Mouse (Mus musculus): ENCODE results near the gene Cdc42bpg. TPM values are rescaled to one million over a fixed set of nuclear protein-coding genes. Genes with fewer than 3 reads are reported as not detected.

Cdc42bpg gene
- total RNA-seq (2017): 2.9 and 4.3 TPM in 2 replicates

- peak; percentile 42 to 63 for ATAC-seq (replicated peaks in 1 of 2; ENCODE audit: insufficient read depth in 1 of 2, low FRiP score in 2 of 2, low TSS enrichment in 1 of 2, low read depth in 1 of 2, poor library complexity in 2 of 2, severe bottlenecking in 2 of 2)
Observed at GRCm38 (mm10) chr19:6306137-6306551, at the start of gene Cdc42bpg. Cdc42bpg (plus strand) TSS chr19:6306456.

DNA sequence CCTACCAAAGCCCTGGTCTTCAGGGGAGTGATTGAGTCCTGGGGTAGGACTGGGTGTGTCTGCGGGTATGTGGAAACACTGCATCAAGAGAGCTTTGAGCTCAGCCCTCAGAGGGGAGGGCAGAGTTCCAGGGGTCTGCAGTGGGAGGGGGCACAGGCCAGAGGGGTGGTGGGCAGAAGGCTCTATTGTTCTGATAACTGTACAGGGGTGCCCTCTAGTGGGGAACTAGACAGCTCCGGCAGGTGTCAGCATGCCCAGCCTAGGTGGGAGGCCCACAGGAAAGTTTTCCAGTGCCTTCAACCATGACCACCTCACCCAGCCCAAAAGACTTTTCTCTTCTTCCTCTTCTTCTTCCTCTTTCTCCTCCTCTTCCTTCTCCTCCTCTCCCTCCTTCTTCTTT, 45.8 kb upstream of the Cdc42bpg start:
- ATAC-seq (replicated peaks in 1 of 2; ENCODE audit: insufficient read depth in 1 of 2, low FRiP score in 2 of 2, low TSS enrichment in 1 of 2, low read depth in 1 of 2, poor library complexity in 2 of 2, severe bottlenecking in 2 of 2): no peak

DNA sequence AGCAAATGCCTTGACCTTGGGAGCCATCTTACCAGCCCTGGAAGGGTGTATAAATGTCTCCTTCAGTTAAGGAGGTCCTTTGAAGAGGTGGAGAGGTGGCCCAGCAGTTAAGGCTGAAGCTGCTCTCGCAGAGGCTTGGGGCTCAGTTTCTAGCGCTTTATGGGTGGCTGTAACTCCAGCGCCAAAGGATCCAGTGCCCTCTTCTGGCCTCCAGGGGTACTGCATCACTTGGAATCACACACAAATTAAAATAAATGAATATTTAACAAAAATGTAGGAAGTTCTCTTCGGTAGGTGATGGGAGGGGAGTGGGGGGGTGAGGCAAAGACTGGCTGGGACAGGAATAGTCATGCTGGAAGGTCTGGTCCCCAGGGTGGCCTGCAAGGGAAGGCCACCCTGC, 45.3 kb upstream of the Cdc42bpg start:
- ATAC-seq (replicated peaks in 1 of 2; ENCODE audit: insufficient read depth in 1 of 2, low FRiP score in 2 of 2, low TSS enrichment in 1 of 2, low read depth in 1 of 2, poor library complexity in 2 of 2, severe bottlenecking in 2 of 2): no peak

DNA sequence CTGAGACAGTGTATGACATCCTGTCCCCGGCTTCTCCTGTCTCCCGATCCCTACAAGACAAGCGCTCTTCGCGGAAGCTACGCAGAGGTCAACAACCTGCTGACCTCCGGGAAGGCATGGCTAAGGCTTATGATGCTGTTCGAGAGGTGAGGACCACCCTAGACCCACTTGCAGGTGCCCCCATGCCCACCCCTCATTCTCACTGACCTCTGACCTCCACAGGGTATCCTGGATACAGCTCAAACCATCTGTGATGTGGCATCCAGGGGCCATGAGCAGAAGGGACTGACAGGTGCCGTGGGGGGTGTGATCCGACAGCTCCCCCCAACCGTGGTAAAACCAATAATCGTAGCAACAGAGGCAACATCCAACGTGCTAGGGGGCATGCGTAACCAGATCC, 44.9 kb upstream of the Cdc42bpg start:
- no peak for ATAC-seq (replicated peaks in 1 of 2; ENCODE audit: insufficient read depth in 1 of 2, low FRiP score in 2 of 2, low TSS enrichment in 1 of 2, low read depth in 1 of 2, poor library complexity in 2 of 2, severe bottlenecking in 2 of 2)

DNA sequence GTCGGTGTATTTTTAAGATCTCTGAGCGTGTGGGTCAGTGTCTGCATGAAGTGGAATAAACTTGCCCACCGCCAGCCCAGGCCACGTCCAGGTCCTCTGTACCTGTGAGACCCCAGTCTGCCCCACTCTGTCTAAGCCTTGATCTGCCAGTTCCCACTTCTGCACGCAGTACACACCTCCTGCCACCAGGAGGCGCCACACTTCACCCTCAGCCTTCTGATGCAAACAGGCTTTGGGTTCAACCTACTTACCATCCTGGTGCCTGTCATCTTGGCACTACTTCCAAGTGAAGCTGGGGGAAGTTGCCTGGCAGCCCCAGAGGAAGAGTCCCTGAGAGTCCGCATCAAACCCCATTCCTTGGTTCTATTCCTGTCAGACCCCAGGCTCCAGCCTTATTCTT, 44.0 kb upstream of the Cdc42bpg start:
- peak; percentile 60 to 69 for ATAC-seq (replicated peaks in 1 of 2; ENCODE audit: insufficient read depth in 1 of 2, low FRiP score in 2 of 2, low TSS enrichment in 1 of 2, low read depth in 1 of 2, poor library complexity in 2 of 2, severe bottlenecking in 2 of 2)

DNA sequence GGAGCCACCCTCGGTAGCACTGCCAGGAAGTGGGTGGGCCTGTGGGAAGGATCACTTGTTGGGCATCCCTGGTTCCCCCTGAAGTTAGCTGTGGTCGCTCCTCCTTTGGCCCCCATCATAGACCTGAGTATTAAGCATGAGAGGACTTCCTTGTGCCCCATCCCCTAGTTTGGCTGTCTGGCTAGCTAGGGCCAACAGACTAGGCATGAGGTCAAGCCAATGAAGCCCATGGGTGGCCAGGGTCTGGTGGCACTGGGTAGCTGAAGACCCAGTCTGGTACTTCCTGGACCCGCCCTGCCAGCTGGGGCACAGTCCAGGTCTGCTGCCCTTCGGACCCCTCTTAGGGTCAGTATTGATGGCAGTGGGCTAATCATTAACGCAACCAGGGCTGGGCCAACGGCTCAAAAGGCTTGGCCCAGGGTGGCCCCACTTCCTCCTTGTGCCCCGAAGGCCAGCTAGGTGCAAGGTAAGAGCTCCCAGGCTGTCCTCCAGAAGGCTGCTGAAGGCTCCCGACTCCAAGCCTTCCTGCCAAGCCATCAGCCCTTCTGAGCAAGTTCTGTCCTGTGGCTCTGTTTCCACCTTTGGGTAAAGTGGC, 43.3 kb upstream of the Cdc42bpg start:
- ATAC-seq (replicated peaks in 1 of 2; ENCODE audit: insufficient read depth in 1 of 2, low FRiP score in 2 of 2, low TSS enrichment in 1 of 2, low read depth in 1 of 2, poor library complexity in 2 of 2, severe bottlenecking in 2 of 2): no peak

DNA sequence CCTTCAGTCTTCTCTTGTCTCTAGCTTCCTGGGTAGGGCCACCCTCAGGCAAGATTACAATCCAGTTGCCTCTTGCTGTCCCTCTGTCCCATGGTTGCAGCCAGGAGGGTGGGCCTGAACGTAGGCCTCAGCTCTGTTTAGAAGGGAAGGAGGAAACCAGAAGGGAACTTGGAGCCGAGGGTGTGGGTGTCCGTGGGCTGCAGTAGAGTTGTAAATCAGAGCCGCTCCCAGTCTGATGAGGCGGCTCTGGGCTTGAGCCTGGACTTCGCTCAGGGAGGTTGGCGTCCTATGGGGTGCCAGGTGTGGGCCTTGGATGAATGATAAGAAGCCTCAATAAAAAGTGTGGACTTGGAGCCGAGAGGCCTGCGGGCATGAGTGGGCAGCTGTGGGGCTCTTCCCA, 42.1 kb upstream of the Cdc42bpg start:
- no peak for ATAC-seq (replicated peaks in 1 of 2; ENCODE audit: insufficient read depth in 1 of 2, low FRiP score in 2 of 2, low TSS enrichment in 1 of 2, low read depth in 1 of 2, poor library complexity in 2 of 2, severe bottlenecking in 2 of 2)

GRCm38 (mm10) chr19:6264945-6265344, 41.3 kb upstream of the Cdc42bpg start:
- no peak for ATAC-seq (replicated peaks in 1 of 2; ENCODE audit: insufficient read depth in 1 of 2, low FRiP score in 2 of 2, low TSS enrichment in 1 of 2, low read depth in 1 of 2, poor library complexity in 2 of 2, severe bottlenecking in 2 of 2)

DNA sequence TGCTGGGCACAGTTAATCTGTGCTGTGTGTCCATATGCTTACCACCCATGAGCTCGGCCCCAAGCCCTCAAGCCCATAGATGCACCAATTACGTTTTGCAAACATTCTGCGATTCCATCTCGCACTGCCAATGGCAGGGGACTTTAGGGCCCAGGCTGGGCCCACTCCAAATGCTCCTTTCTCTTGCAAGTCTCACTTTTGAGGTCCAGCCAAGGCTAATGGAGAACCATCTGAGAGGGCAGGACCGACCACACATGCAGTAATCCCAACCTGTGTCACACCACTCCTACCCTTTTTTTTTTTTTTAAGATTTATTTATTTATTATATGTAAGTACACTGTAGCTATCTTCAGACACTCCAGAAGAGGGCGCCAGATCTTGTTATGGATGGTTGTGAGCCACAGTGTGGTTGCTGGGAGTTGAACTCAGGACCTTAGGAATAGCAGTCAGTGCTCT, 40.5 kb upstream of the Cdc42bpg start:
- no peak for ATAC-seq (replicated peaks in 1 of 2; ENCODE audit: insufficient read depth in 1 of 2, low FRiP score in 2 of 2, low TSS enrichment in 1 of 2, low read depth in 1 of 2, poor library complexity in 2 of 2, severe bottlenecking in 2 of 2)

- no peak for ATAC-seq (replicated peaks in 1 of 2; ENCODE audit: insufficient read depth in 1 of 2, low FRiP score in 2 of 2, low TSS enrichment in 1 of 2, low read depth in 1 of 2, poor library complexity in 2 of 2, severe bottlenecking in 2 of 2)
Observed at GRCm38 (mm10) chr19:6267306-6268169, 38.7 kb upstream of the Cdc42bpg start.

- ATAC-seq (replicated peaks in 1 of 2; ENCODE audit: insufficient read depth in 1 of 2, low FRiP score in 2 of 2, low TSS enrichment in 1 of 2, low read depth in 1 of 2, poor library complexity in 2 of 2, severe bottlenecking in 2 of 2): peak; percentile 75 to 89
Observed at GRCm38 (mm10) chr19:6268170-6268528, 38.1 kb upstream of the Cdc42bpg start.

GRCm38 (mm10) chr19:6268670-6269132, 37.6 kb upstream of the Cdc42bpg start:
- ATAC-seq (replicated peaks in 1 of 2; ENCODE audit: insufficient read depth in 1 of 2, low FRiP score in 2 of 2, low TSS enrichment in 1 of 2, low read depth in 1 of 2, poor library complexity in 2 of 2, severe bottlenecking in 2 of 2): no peak; a peak in 1 of 4 replicates

DNA sequence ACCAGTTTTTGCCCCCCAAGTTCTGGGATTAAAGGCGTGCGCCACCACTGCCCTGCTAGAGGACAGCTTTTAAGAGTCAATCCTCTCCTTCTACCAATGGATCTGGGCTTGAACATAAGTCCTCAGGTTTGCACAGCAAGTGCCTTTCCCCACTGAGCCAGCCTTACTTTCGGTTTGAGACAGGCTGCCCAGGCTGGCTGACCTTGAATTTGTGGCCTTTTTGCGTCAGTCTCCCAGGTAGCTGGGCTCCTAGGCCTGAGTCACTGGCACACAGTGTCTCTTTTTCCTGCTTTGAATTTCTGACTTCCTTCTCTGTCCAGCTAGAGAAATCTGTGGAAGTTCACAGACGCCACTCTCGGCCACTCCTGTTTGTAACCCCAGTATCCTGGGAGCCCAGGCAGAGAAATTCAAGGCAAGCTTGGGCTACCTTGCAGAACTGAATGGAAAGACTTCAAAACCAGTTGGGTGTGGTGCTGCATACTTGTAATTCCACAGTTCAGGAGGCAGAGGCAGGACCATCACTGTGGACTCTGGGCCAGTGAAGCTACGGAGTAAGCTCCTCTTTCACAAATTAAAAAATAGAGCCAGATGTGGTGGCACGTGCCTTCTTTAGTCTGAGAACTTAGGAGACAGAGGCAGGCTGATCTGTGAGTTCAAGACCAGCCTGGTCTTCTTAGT, 36.3 kb upstream of the Cdc42bpg start:
- no peak for ATAC-seq (replicated peaks in 1 of 2; ENCODE audit: insufficient read depth in 1 of 2, low FRiP score in 2 of 2, low TSS enrichment in 1 of 2, low read depth in 1 of 2, poor library complexity in 2 of 2, severe bottlenecking in 2 of 2)

DNA sequence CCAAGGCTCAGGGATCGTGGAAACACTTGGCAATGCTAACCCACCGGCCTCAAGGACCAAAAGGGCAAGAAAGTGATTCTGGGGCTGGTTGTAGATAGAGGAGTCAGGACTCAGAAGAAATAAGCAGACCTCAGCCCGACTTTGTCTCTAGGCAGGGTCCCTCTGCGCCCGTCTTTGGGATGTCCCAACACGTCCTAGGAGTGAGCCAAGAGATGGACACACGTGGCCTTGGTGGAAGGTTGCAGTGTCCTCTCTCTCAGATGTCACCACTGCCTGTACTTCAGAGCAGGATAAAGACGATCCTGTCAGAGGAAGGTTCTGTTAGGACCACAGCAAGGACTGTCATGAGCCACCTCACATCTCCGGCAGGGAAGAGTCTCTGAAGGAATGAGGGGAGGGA, 35.6 kb upstream of the Cdc42bpg start:
- no peak for ATAC-seq (replicated peaks in 1 of 2; ENCODE audit: insufficient read depth in 1 of 2, low FRiP score in 2 of 2, low TSS enrichment in 1 of 2, low read depth in 1 of 2, poor library complexity in 2 of 2, severe bottlenecking in 2 of 2)

- ATAC-seq (replicated peaks in 1 of 2; ENCODE audit: insufficient read depth in 1 of 2, low FRiP score in 2 of 2, low TSS enrichment in 1 of 2, low read depth in 1 of 2, poor library complexity in 2 of 2, severe bottlenecking in 2 of 2): no peak
Observed at GRCm38 (mm10) chr19:6271206-6271605, 35.0 kb upstream of the Cdc42bpg start.

- ATAC-seq (replicated peaks in 1 of 2; ENCODE audit: insufficient read depth in 1 of 2, low FRiP score in 2 of 2, low TSS enrichment in 1 of 2, low read depth in 1 of 2, poor library complexity in 2 of 2, severe bottlenecking in 2 of 2): no peak
Observed at GRCm38 (mm10) chr19:6272053-6272452, 34.2 kb upstream of the Cdc42bpg start.

DNA sequence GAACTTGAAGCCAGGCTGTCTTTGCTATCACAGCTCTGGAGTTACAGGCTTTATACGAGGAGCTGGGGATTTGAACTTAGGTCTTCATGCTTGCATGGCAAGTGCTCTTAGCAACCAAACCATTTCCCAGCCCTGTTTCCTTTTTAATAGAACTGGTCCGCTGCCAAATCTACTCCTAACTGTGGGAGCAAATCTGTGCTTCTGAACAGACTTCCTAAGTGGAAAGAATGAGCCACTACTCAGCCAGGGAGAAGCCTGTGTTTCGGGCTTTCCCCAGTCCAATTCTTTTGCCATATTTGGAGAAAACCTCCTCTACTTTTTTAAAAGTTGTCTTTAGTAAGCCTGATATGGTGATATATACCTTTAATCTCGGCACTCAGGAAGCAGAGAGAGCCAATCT, 33.5 kb upstream of the Cdc42bpg start:
- ATAC-seq (replicated peaks in 1 of 2; ENCODE audit: insufficient read depth in 1 of 2, low FRiP score in 2 of 2, low TSS enrichment in 1 of 2, low read depth in 1 of 2, poor library complexity in 2 of 2, severe bottlenecking in 2 of 2): no peak

DNA sequence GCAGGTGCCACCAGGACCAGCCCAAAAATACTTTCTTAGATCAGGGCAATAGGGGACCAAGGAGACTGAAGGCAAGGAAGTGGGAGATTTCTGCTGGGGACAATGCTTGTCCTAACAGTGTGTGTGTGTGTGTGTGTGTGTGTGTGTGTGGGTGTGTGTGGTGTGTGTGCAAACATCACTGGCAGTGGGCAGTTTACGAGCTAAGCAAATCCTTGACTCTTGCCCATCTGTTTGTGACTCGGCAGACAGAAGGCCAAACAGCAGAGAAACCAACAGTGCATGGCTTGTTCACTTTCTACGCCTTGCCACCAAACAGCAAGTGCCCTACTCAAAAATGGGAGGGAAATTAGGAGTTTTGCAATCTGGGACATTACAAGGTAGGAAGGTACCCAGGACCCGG, 32.7 kb upstream of the Cdc42bpg start:
- ATAC-seq (replicated peaks in 1 of 2; ENCODE audit: insufficient read depth in 1 of 2, low FRiP score in 2 of 2, low TSS enrichment in 1 of 2, low read depth in 1 of 2, poor library complexity in 2 of 2, severe bottlenecking in 2 of 2): no peak

Measured in hematopoietic stem cell, adult 5-6 weeks (primary cell).